In genomic region chr5:31290521-31291360, GRCm38 (mm10) we compare ENCODE assay signal across 8 mouse cellular contexts. TPM values are rescaled to one million over a fixed set of nuclear protein-coding genes. Genes with fewer than 3 reads are reported as not detected.
DNase-seq lines count a peak whose midpoint lies in the region; ATAC-seq and TF ChIP-seq lines count a peak whose summit lies in the region.

Gene Ift172 (minus strand): TSS chr5:31291116.

- H3K27ac ChIP-seq in bone marrow macrophage, adult 2 months (ENCODE audit: insufficient read depth, low read depth, low read length) = peak within 1 kb of the TSS; percentile 62
- H3K27ac ChIP-seq in embryonic fibroblast, embryonic 13.5 days (ENCODE audit: insufficient read depth, low read length) = peak within 1 kb of the TSS; percentile 43
- H3K27ac ChIP-seq in kidney, embryonic 14.5 days (ENCODE audit: low read depth, low read length) = peak within 1 kb of the TSS; percentile 77
- peak within 1 kb of the TSS; percentile 87 for H3K27ac ChIP-seq in limb, embryonic 15.5 days

- peaks cover 23% of the 10 kb centered on the region for H3K4me1 ChIP-seq in bone marrow macrophage, adult 2 months (ENCODE audit: control insufficient read depth, insufficient read depth, low read length)
- H3K4me1 ChIP-seq in embryonic fibroblast, embryonic 13.5 days (ENCODE audit: control insufficient read depth, insufficient read depth, low read length) = peaks cover 4% of the 10 kb centered on the region; the same call in 1 of the 2 replicates
- H3K4me1 ChIP-seq in kidney, embryonic 14.5 days (ENCODE audit: control insufficient read depth, insufficient read depth, low read length) = peaks cover 10% of the 10 kb centered on the region; the same call in 1 of the 2 replicates
- H3K4me1 ChIP-seq in limb, embryonic 15.5 days = peaks cover 23% of the 10 kb centered on the region

- H3K27me3 ChIP-seq in kidney, embryonic 14.5 days (ENCODE audit: control insufficient read depth, insufficient read depth, low read length) = no peaks in the 10 kb centered on the region
- H3K27me3 ChIP-seq in limb, embryonic 15.5 days = no peaks in the 10 kb centered on the region

- no peak for TF ChIP-seq POLR2A in bone marrow macrophage, adult 2 months (IDR thresholded peaks at IDR 0.05; ENCODE audit: borderline replicate concordance, low read depth, low read length)
- TF ChIP-seq POLR2A in embryonic fibroblast, embryonic 13.5 days (IDR thresholded peaks at IDR 0.05; ENCODE audit: low read depth, low read length) = no peak; the same call in 1 of the 2 replicates

- no peaks in the 10 kb centered on the region for H3K9me3 ChIP-seq in kidney, embryonic 14.5 days (ENCODE audit: control insufficient read depth, low read length)
- no peaks in the 10 kb centered on the region for H3K9me3 ChIP-seq in limb, embryonic 15.5 days

- H3K9ac ChIP-seq in kidney, embryonic 14.5 days (ENCODE audit: low read depth, low read length) = peak within 1 kb of the TSS; percentile 62
- peak within 1 kb of the TSS; percentile 52 for H3K9ac ChIP-seq in limb, embryonic 15.5 days

- DNase-seq in A20 (ENCODE audit: low read depth, low spot score) = peak; percentile 99
- DNase-seq in heart, adult 9 months (ENCODE audit: low spot score in 2 of 2) = peak; percentile 97 to 98
- peak; percentile 87 to 93 for DNase-seq in monocyte, adult 2 months (ENCODE audit: low read depth in 1 of 2, low spot score in 2 of 2)
- peak; percentile 96 to 97 for DNase-seq in spleen, postnatal 36 days (ENCODE audit: low spot score in 2 of 2)

- peak within 1 kb of the TSS; percentile 81 for H3K4me2 ChIP-seq in kidney, embryonic 14.5 days (replicated peaks; ENCODE audit: low read depth, low read length)
- peak within 1 kb of the TSS; percentile 74 for H3K4me2 ChIP-seq in limb, embryonic 15.5 days

- peaks cover 17% of the 10 kb centered on the region for H3K36me3 ChIP-seq in kidney, embryonic 14.5 days (ENCODE audit: control insufficient read depth, insufficient read depth, low read length)
- peaks cover 30% of the 10 kb centered on the region for H3K36me3 ChIP-seq in limb, embryonic 15.5 days

- ATAC-seq in kidney, embryonic 14.5 days (ENCODE audit: low FRiP score, low TSS enrichment) = peak; percentile 92
- ATAC-seq in limb, embryonic 15.5 days (ENCODE audit: insufficient number of reproducible peaks, low FRiP score, low TSS enrichment, low read depth) = peak; percentile 91

- 3% methylated on average over 45 of the region's 45 CpGs for WGBS in kidney, embryonic 14.5 days
- 2% methylated on average over 45 of the region's 45 CpGs for WGBS in limb, embryonic 15.5 days

- TF ChIP-seq CTCF in bone marrow macrophage, adult 2 months (IDR thresholded peaks at IDR 0.05; ENCODE audit: low read depth, low read length) = no peak
- no peak for TF ChIP-seq CTCF in embryonic fibroblast, embryonic 13.5 days (IDR thresholded peaks at IDR 0.05; ENCODE audit: borderline replicate concordance, insufficient read depth, low read length)

- peak within 1 kb of the TSS; percentile 67 for H3K4me3 ChIP-seq in bone marrow macrophage, adult 2 months (ENCODE audit: insufficient read depth, low read length)
- H3K4me3 ChIP-seq in embryonic fibroblast, embryonic 13.5 days (ENCODE audit: insufficient read depth, low read length) = peak within 1 kb of the TSS; percentile 58
- H3K4me3 ChIP-seq in kidney, embryonic 14.5 days (ENCODE audit: low read length) = peak within 1 kb of the TSS; percentile 59
- peak within 1 kb of the TSS; percentile 58 for H3K4me3 ChIP-seq in limb, embryonic 15.5 days

RNA-seq across cellular contexts. Expression of gene Ift172, which starts in this region (rescaled TPM):
- 36.9 and 45.0 TPM in 2 replicates for polyA plus RNA-seq in bone marrow macrophage, adult 2 months (2012; ENCODE audit: insufficient read depth, insufficient read length, missing spikeins)
- polyA plus RNA-seq in embryonic fibroblast, embryonic 13.5 days (2011; ENCODE audit: insufficient read length, low read depth, missing spikeins) = 37.4 and 37.6 TPM in 2 replicates
- 26.3 and 31.9 TPM in 2 replicates for polyA plus RNA-seq in kidney, embryonic 14.5 days (2014; fragmentation: Nextera tagmentation; extraction: Ambion mirVana)
- 30.5 and 36.1 TPM in 2 replicates for polyA plus RNA-seq in limb, embryonic 15.5 days (2015; fragmentation: Nextera tagmentation; extraction: Ambion mirVana)

Comparison
In these comparisons a context has a peak if more than half of its experiments do, and no peak if none do; other contexts are left out.
1. Peak in every context shown above with its lines: DNase-seq, ATAC-seq, H3K4me3 ChIP-seq and H3K27ac ChIP-seq.